Mouse (Mus musculus) ES-E14 (cell line): ENCODE measurements around the gene Sdf4.

Experiments used
- MAFK ChIP-seq: IDR thresholded peaks from 2 replicates; pipeline ENCODE4 v1.6.1; 2014; ENCODE audit warnings: mild to moderate bottlenecking, low read depth, low read length, inconsistent platforms; ENCODE audit not compliant: insufficient read depth
- ZNF384 ChIP-seq: IDR thresholded peaks from 2 replicates; pipeline ENCODE4 v1.6.1; 2012; ENCODE audit warnings: low read depth, low read length, inconsistent platforms

DNA sequence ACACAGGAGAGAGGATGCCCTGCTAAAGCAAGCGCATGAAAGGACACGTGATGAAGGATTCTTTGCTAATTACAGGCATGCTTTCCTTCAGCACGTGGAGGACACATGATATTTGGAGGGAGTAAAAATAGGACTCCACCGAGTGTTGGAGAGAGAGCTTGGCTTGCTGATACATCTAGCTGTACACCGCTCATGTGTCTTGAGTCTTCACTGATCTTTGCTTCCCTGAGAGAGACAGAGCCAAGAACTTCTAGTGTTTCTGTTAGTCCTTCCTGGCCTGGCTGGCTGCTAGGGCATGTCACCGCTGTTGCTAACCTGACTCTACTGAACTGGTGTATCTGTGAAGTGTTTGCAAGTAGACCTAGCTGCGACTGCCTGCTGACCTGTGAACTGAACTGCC lies 31.5 kb downstream of the Sdf4 start:
- TF ChIP-seq ZNF384 (no peak), MAFK (no peak)
